Mouse (Mus musculus): ENCODE measurements around the gene Lmod2. TPM values are rescaled to one million over a fixed set of nuclear protein-coding genes. Genes with fewer than 3 reads are reported as not detected.

The Lmod2 gene
- polyA plus RNA-seq, 1 experiment from 2014 or later, result not detected

- no peaks in the 10 kb centered on the region for H3K4me1 ChIP-seq (ENCODE audit: control insufficient read depth, insufficient read depth, low read length)
- 94% methylated on average over 8 of the region's 8 CpGs for WGBS
- no peak for ATAC-seq (ENCODE audit: insufficient number of reproducible peaks, insufficient read depth, low FRiP score, low read depth)
- no peaks in the 10 kb centered on the region for H3K36me3 ChIP-seq (ENCODE audit: control insufficient read depth, insufficient read depth, low read length)
- H3K27ac ChIP-seq (ENCODE audit: low read length), result no peak overlapping the region
- H3K9ac ChIP-seq (replicated peaks; ENCODE audit: low read depth, low read length), result no peak overlapping the region
- no peaks in the 10 kb centered on the region for H3K9me3 ChIP-seq (ENCODE audit: control insufficient read depth, low read depth, low read length)
- H3K4me3 ChIP-seq (ENCODE audit: low read depth, low read length), result no peak overlapping the region
- no peaks in the 10 kb centered on the region for H3K27me3 ChIP-seq (ENCODE audit: control insufficient read depth, insufficient read depth, low read length)
- H3K4me2 ChIP-seq (replicated peaks; ENCODE audit: low read depth, low read length), result no peak overlapping the region
Observed at GRCm38 (mm10) chr6:24605631-24606030, 8.1 kb downstream of the Lmod2 start.

GRCm38 (mm10) chr6:24606512-24606911, 8.9 kb downstream of the Lmod2 start:
- no peak overlapping the region for H3K9ac ChIP-seq (replicated peaks; ENCODE audit: low read depth, low read length)
- no peaks in the 10 kb centered on the region for H3K36me3 ChIP-seq (ENCODE audit: control insufficient read depth, insufficient read depth, low read length)
- H3K27me3 ChIP-seq (ENCODE audit: control insufficient read depth, insufficient read depth, low read length), result no peaks in the 10 kb centered on the region
- no peaks in the 10 kb centered on the region for H3K4me1 ChIP-seq (ENCODE audit: control insufficient read depth, insufficient read depth, low read length)
- ATAC-seq (ENCODE audit: insufficient number of reproducible peaks, insufficient read depth, low FRiP score, low read depth), result no peak
- H3K4me3 ChIP-seq (ENCODE audit: low read depth, low read length), result no peak overlapping the region
- no peaks in the 10 kb centered on the region for H3K9me3 ChIP-seq (ENCODE audit: control insufficient read depth, low read depth, low read length)
- no peak overlapping the region for H3K4me2 ChIP-seq (replicated peaks; ENCODE audit: low read depth, low read length)
- H3K27ac ChIP-seq (ENCODE audit: low read length), result no peak overlapping the region
- WGBS, result 73% methylated on average over 10 of the region's 10 CpGs

- Histone ChIP-seq H3K27ac (ENCODE audit: low read length) (no peak overlapping the region), H3K4me1 (ENCODE audit: control insufficient read depth, insufficient read depth, low read length) (no peaks in the 10 kb centered on the region), H3K4me3 (ENCODE audit: low read depth, low read length) (no peak overlapping the region), H3K9me3 (ENCODE audit: control insufficient read depth, low read depth, low read length) (no peaks in the 10 kb centered on the region), H3K27me3 (ENCODE audit: control insufficient read depth, insufficient read depth, low read length) (no peaks in the 10 kb centered on the region), H3K36me3 (ENCODE audit: control insufficient read depth, insufficient read depth, low read length) (no peaks in the 10 kb centered on the region), H3K9ac (replicated peaks; ENCODE audit: low read depth, low read length) (no peak overlapping the region), H3K4me2 (replicated peaks; ENCODE audit: low read depth, low read length) (no peak overlapping the region)
- 61% methylated on average over 15 of the region's 15 CpGs for WGBS
- ATAC-seq (ENCODE audit: insufficient number of reproducible peaks, insufficient read depth, low FRiP score, low read depth), result no peak
Observed at GRCm38 (mm10) chr6:24607531-24607930, 10.0 kb downstream of the Lmod2 start.

- no peak overlapping the region for H3K27ac ChIP-seq (ENCODE audit: low read length)
- H3K9me3 ChIP-seq (ENCODE audit: control insufficient read depth, low read depth, low read length), result no peaks in the 10 kb centered on the region
- no peak overlapping the region for H3K4me3 ChIP-seq (ENCODE audit: low read depth, low read length)
- H3K4me1 ChIP-seq (ENCODE audit: control insufficient read depth, insufficient read depth, low read length), result no peaks in the 10 kb centered on the region
- no peak overlapping the region for H3K4me2 ChIP-seq (replicated peaks; ENCODE audit: low read depth, low read length)
- 79% methylated on average over 4 of the region's 4 CpGs for WGBS
- no peaks in the 10 kb centered on the region for H3K27me3 ChIP-seq (ENCODE audit: control insufficient read depth, insufficient read depth, low read length)
- no peaks in the 10 kb centered on the region for H3K36me3 ChIP-seq (ENCODE audit: control insufficient read depth, insufficient read depth, low read length)
- no peak for ATAC-seq (ENCODE audit: insufficient number of reproducible peaks, insufficient read depth, low FRiP score, low read depth)
- no peak overlapping the region for H3K9ac ChIP-seq (replicated peaks; ENCODE audit: low read depth, low read length)
Observed at GRCm38 (mm10) chr6:24608129-24608528, 10.6 kb downstream of the Lmod2 start.

- WGBS, result 90% methylated on average over 3 of the region's 3 CpGs
- no peaks in the 10 kb centered on the region for H3K36me3 ChIP-seq (ENCODE audit: control insufficient read depth, insufficient read depth, low read length)
- H3K9ac ChIP-seq (replicated peaks; ENCODE audit: low read depth, low read length), result no peak overlapping the region
- H3K4me1 ChIP-seq (ENCODE audit: control insufficient read depth, insufficient read depth, low read length), result no peaks in the 10 kb centered on the region
- no peak for ATAC-seq (ENCODE audit: insufficient number of reproducible peaks, insufficient read depth, low FRiP score, low read depth)
- no peak overlapping the region for H3K27ac ChIP-seq (ENCODE audit: low read length)
- H3K27me3 ChIP-seq (ENCODE audit: control insufficient read depth, insufficient read depth, low read length), result no peaks in the 10 kb centered on the region
- no peak overlapping the region for H3K4me2 ChIP-seq (replicated peaks; ENCODE audit: low read depth, low read length)
- H3K4me3 ChIP-seq (ENCODE audit: low read depth, low read length), result no peak overlapping the region
- H3K9me3 ChIP-seq (ENCODE audit: control insufficient read depth, low read depth, low read length), result no peaks in the 10 kb centered on the region
Observed at GRCm38 (mm10) chr6:24608682-24609081, 11.1 kb downstream of the Lmod2 start.

GRCm38 (mm10) chr6:24609531-24609930, 12.0 kb downstream of the Lmod2 start:
- ATAC-seq (ENCODE audit: insufficient number of reproducible peaks, insufficient read depth, low FRiP score, low read depth), result no peak
- WGBS, result 35% methylated on average over 4 of the region's 4 CpGs
- Histone ChIP-seq H3K9ac (replicated peaks; ENCODE audit: low read depth, low read length) (no peak overlapping the region), H3K27ac (ENCODE audit: low read length) (no peak overlapping the region), H3K9me3 (ENCODE audit: control insufficient read depth, low read depth, low read length) (no peaks in the 10 kb centered on the region), H3K4me3 (ENCODE audit: low read depth, low read length) (no peak overlapping the region), H3K4me2 (replicated peaks; ENCODE audit: low read depth, low read length) (no peak overlapping the region), H3K36me3 (ENCODE audit: control insufficient read depth, insufficient read depth, low read length) (peaks cover 2% of the 10 kb centered on the region; the same call in 1 of the 2 replicates), H3K27me3 (ENCODE audit: control insufficient read depth, insufficient read depth, low read length) (no peaks in the 10 kb centered on the region), H3K4me1 (ENCODE audit: control insufficient read depth, insufficient read depth, low read length) (no peaks in the 10 kb centered on the region)

- no peak for ATAC-seq (ENCODE audit: insufficient number of reproducible peaks, insufficient read depth, low FRiP score, low read depth)
- 91% methylated on average over 4 of the region's 4 CpGs for WGBS
- Histone ChIP-seq H3K4me1 (ENCODE audit: control insufficient read depth, insufficient read depth, low read length) (no peaks in the 10 kb centered on the region), H3K27me3 (ENCODE audit: control insufficient read depth, insufficient read depth, low read length) (no peaks in the 10 kb centered on the region), H3K9ac (replicated peaks; ENCODE audit: low read depth, low read length) (no peak overlapping the region), H3K9me3 (ENCODE audit: control insufficient read depth, low read depth, low read length) (no peaks in the 10 kb centered on the region), H3K4me2 (replicated peaks; ENCODE audit: low read depth, low read length) (no peak overlapping the region), H3K4me3 (ENCODE audit: low read depth, low read length) (no peak overlapping the region), H3K36me3 (ENCODE audit: control insufficient read depth, insufficient read depth, low read length) (peaks cover 7% of the 10 kb centered on the region; the same call in 1 of the 2 replicates), H3K27ac (ENCODE audit: low read length) (no peak overlapping the region)
Observed at GRCm38 (mm10) chr6:24610358-24610757, 12.8 kb downstream of the Lmod2 start.

- Histone ChIP-seq H3K4me1 (ENCODE audit: control insufficient read depth, insufficient read depth, low read length) (no peaks in the 10 kb centered on the region), H3K4me2 (replicated peaks; ENCODE audit: low read depth, low read length) (no peak overlapping the region), H3K4me3 (ENCODE audit: low read depth, low read length) (no peak overlapping the region), H3K9me3 (ENCODE audit: control insufficient read depth, low read depth, low read length) (no peaks in the 10 kb centered on the region), H3K27me3 (ENCODE audit: control insufficient read depth, insufficient read depth, low read length) (no peaks in the 10 kb centered on the region), H3K27ac (ENCODE audit: low read length) (no peak overlapping the region), H3K36me3 (ENCODE audit: control insufficient read depth, insufficient read depth, low read length) (peaks cover 15% of the 10 kb centered on the region), H3K9ac (replicated peaks; ENCODE audit: low read depth, low read length) (no peak overlapping the region)
- no peak for ATAC-seq (ENCODE audit: insufficient number of reproducible peaks, insufficient read depth, low FRiP score, low read depth)
- WGBS, result 90% methylated on average over 7 of the region's 7 CpGs
Observed at GRCm38 (mm10) chr6:24612074-24612755, 14.7 kb downstream of the Lmod2 start.

GRCm38 (mm10) chr6:24613346-24613745, 15.8 kb downstream of the Lmod2 start:
- 97% methylated on average over 6 of the region's 6 CpGs for WGBS
- Histone ChIP-seq H3K27me3 (ENCODE audit: control insufficient read depth, insufficient read depth, low read length) (no peaks in the 10 kb centered on the region), H3K36me3 (ENCODE audit: control insufficient read depth, insufficient read depth, low read length) (peaks cover 25% of the 10 kb centered on the region), H3K4me1 (ENCODE audit: control insufficient read depth, insufficient read depth, low read length) (no peaks in the 10 kb centered on the region), H3K9ac (replicated peaks; ENCODE audit: low read depth, low read length) (no peak overlapping the region), H3K4me2 (replicated peaks; ENCODE audit: low read depth, low read length) (no peak overlapping the region), H3K4me3 (ENCODE audit: low read depth, low read length) (no peak overlapping the region), H3K27ac (ENCODE audit: low read length) (no peak overlapping the region), H3K9me3 (ENCODE audit: control insufficient read depth, low read depth, low read length) (no peaks in the 10 kb centered on the region)
- no peak for ATAC-seq (ENCODE audit: insufficient number of reproducible peaks, insufficient read depth, low FRiP score, low read depth)
